Mouse (Mus musculus): ENCODE measurements around the gene Smtnl2. TPM values are rescaled to one million over a fixed set of nuclear protein-coding genes. Genes with fewer than 3 reads are reported as not detected.
A peak's percentile ranks its signal among the peaks of the same experiment; 100 is the strongest.

The Smtnl2 gene
- polyA plus RNA-seq, 1 experiment from 2014 or later: 3.5 TPM

DNA sequence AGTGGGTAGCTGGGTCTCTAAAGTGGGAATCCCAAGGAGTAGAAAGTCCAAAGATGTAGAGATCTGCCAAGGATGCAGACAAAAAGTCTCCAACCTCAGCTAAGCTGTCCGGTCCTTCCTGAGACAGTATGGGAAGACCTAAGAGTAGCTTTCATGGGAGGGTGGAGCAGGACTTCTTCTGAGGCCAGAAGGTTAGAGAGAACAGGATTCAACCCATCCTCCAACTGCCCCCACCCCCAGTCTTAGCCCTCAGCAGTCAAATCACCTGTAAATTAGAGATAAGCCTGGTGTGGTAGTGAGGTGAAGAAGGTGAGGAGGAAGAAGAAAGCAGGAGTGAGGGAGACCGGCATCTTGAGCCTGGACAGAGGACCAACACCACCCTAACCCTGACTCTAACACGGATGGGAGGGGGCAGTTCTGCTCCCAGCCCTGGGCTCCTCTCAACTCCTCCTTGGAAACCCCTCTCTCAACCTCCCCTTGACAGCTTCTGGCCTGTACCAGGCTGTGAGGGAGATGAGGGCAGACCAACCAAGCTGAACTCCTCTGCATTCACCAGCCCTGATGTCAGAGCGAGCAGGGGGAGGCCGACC is 2.2 kb upstream of the Smtnl2 start:
- Histone ChIP-seq H3K27ac (ENCODE audit: low read depth) (no peak overlapping the region), H3K27me3 (ENCODE audit: insufficient read depth, low read length) (peaks cover 12% of the 10 kb centered on the region; the same call in 1 of the 2 replicates), H3K4me1 (ENCODE audit: insufficient read depth) (peaks cover 22% of the 10 kb centered on the region), H3K36me3 (replicated peaks; ENCODE audit: insufficient read depth, low read length) (no peaks in the 10 kb centered on the region), H3K4me3 (ENCODE audit: low read depth, low read length) (no peak overlapping the region), H3K9ac (replicated peaks) (no peak overlapping the region), H3K9me3 (ENCODE audit: low read length) (no peaks in the 10 kb centered on the region), H3K4me2 (ENCODE audit: low read depth, low read length) (no peak overlapping the region)
- DNase-seq (no peak), ATAC-seq (no peak)
- TF ChIP-seq EP300 (IDR thresholded peaks at IDR 0.05; ENCODE audit: low read depth) (no peak), CTCF (IDR thresholded peaks at IDR 0.05; ENCODE audit: low read depth) (no peak)
- WGBS (ENCODE audit: insufficient replicate concordance): 67% methylated on average over 5 of the region's 5 CpGs

DNA sequence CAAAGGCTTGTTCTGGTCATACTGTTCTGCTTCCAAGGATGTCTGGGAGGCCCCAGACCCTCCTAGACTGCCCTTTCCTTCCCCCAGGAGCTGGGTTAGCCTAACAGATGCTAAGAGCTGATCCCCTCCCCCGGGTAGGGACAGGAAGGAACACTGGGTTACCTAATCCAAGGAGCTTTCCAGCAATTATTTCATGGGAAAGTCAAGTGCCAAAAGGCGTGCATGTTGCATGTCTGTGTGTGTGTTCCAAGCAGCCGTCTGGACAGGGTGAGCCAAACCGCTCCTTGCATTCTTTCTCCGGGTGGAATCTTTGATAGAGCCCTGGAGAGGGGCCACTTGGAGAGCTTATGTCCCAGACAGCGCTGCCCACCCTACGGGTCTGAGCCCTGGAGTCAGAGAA is 1.5 kb upstream of the Smtnl2 start:
- DNase-seq: no peak

DNA sequence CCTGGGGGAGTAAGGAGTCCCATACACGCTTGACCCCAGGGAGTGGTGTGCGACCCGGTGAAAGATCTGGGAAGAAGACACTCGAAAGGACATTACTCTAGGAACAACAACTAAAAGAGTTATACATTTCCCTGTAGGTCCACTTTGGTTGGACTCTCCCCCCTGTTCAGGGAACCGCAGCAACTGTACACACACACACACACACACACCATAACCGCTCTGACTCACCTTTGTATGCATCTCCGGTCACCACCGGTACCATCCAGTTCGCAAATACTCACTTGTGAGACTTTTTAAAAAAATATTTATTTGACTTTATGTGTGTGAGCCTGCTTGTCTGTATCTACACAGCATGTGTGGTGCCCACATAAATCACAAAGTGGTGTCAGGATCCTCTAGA is 432 bp upstream of the Smtnl2 start:
- H3K9ac ChIP-seq (replicated peaks): no peak overlapping the region; the same call in 1 of the 2 replicates
- peak; percentile 25; the same call in 1 of the 2 replicates for ATAC-seq
- peak overlapping the region; percentile 51 for H3K4me3 ChIP-seq (ENCODE audit: low read depth, low read length)
- no peaks in the 10 kb centered on the region for H3K9me3 ChIP-seq (ENCODE audit: low read length)
- WGBS (ENCODE audit: insufficient replicate concordance): 25% methylated on average over 9 of the region's 9 CpGs
- H3K27me3 ChIP-seq (ENCODE audit: insufficient read depth, low read length): peaks cover 12% of the 10 kb centered on the region; the same call in 1 of the 2 replicates
- no peak for DNase-seq
- H3K4me1 ChIP-seq (ENCODE audit: insufficient read depth): peaks cover 18% of the 10 kb centered on the region
- TF ChIP-seq EP300 (IDR thresholded peaks at IDR 0.05; ENCODE audit: low read depth) (no peak), CTCF (IDR thresholded peaks at IDR 0.05; ENCODE audit: low read depth) (no peak)
- H3K27ac ChIP-seq (ENCODE audit: low read depth): no peak overlapping the region
- H3K4me2 ChIP-seq (ENCODE audit: low read depth, low read length): peak overlapping the region; percentile 94
- no peaks in the 10 kb centered on the region for H3K36me3 ChIP-seq (replicated peaks; ENCODE audit: insufficient read depth, low read length)

More for the DNA sequence above, 1.5 kb upstream of the Smtnl2 start:
- no peak overlapping the region for H3K4me3 ChIP-seq (ENCODE audit: low read depth, low read length)
- H3K27ac ChIP-seq (ENCODE audit: low read depth): no peak overlapping the region
- H3K9me3 ChIP-seq (ENCODE audit: low read length): no peaks in the 10 kb centered on the region
- peaks cover 18% of the 10 kb centered on the region for H3K4me1 ChIP-seq (ENCODE audit: insufficient read depth)
- 69% methylated on average over 7 of the region's 7 CpGs for WGBS (ENCODE audit: insufficient replicate concordance)
- H3K4me2 ChIP-seq (ENCODE audit: low read depth, low read length): no peak overlapping the region
- H3K27me3 ChIP-seq (ENCODE audit: insufficient read depth, low read length): peaks cover 12% of the 10 kb centered on the region; the same call in 1 of the 2 replicates
- ATAC-seq: no peak
- no peak for TF ChIP-seq EP300 (IDR thresholded peaks at IDR 0.05; ENCODE audit: low read depth)
- TF ChIP-seq CTCF (IDR thresholded peaks at IDR 0.05; ENCODE audit: low read depth): no peak
- H3K36me3 ChIP-seq (replicated peaks; ENCODE audit: insufficient read depth, low read length): no peaks in the 10 kb centered on the region
- no peak overlapping the region for H3K9ac ChIP-seq (replicated peaks)

DNA sequence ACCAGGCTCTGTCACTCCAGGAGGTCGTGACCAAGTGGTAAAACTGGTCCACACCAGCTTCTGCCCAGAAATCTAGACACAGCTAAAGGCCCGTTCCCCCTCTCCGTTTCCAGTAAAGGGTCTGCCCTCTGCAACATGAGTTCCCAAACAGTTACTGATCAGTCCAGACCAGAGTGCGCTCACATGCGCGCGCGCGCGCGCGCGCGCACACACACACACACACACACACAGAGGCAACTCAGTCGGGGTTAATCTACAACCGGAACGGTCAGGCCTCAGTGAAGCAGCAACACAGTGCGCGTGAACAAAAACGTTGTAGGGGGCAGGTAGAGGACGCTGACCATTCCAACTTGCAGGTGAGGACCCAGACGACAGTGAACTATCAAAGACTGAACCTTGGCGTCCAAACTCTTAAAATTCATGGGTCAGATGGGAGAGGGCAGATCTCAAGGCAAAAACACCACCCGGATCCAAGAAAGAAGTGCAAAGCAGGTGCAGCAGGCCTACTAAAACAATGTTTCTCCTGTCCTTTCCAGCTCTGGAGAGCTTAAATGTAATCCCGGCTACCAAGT is 906 bp downstream of the Smtnl2 start:
- ATAC-seq: peak; percentile 63
- peak overlapping the region; percentile 54; the same call in 1 of the 2 replicates for H3K9ac ChIP-seq (replicated peaks)

DNA sequence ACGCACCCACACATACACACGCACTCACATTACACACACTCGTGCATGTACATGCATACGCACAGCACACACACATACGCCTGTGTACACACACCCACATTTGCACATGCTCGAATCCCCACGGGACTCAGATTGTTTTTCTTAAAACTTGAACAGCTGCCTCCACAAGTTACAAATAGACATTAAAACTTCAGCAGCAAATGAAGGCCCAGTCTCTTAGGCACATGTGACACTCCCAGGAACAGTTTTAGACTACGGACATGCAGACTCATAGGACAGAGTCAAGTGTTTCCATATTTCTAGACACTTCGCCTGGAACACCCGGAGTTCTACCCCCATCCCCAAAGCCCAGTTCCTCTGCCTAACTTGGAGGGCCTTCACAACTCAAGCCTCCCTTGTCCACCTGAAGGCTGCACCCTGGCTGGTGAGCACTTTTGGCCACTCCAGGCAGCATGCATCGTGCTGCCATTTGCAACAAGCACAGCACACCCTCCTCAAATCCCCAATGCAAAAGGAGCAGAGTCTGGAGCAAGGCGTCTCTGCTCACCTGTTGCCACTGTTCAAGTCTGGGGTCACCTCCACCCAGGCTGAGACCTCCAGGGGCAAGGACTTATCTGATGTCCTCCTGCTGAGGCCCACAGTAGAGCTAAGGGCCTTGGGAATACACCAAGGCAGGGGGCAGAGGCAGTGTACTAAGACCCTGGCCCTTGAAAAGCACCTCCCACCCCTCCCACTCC is 1.7 kb downstream of the Smtnl2 start:
- H3K36me3 ChIP-seq (replicated peaks; ENCODE audit: insufficient read depth, low read length): no peaks in the 10 kb centered on the region
- ATAC-seq (no peak), DNase-seq (no peak)
- H3K27ac ChIP-seq (ENCODE audit: low read depth): no peak overlapping the region
- 75% methylated on average over 12 of the region's 12 CpGs for WGBS (ENCODE audit: insufficient replicate concordance)
- H3K4me2 ChIP-seq (ENCODE audit: low read depth, low read length): peak overlapping the region; percentile 94
- H3K9me3 ChIP-seq (ENCODE audit: low read length): no peaks in the 10 kb centered on the region
- H3K9ac ChIP-seq (replicated peaks): no peak overlapping the region
- no peak overlapping the region for H3K4me3 ChIP-seq (ENCODE audit: low read depth, low read length)
- TF ChIP-seq CTCF (IDR thresholded peaks at IDR 0.05; ENCODE audit: low read depth) (no peak), EP300 (IDR thresholded peaks at IDR 0.05; ENCODE audit: low read depth) (no peak)
- H3K4me1 ChIP-seq (ENCODE audit: insufficient read depth): peaks cover 11% of the 10 kb centered on the region
- H3K27me3 ChIP-seq (ENCODE audit: insufficient read depth, low read length): peaks cover 12% of the 10 kb centered on the region; the same call in 1 of the 2 replicates

More for the DNA sequence above, 906 bp downstream of the Smtnl2 start:
- H3K27me3 ChIP-seq (ENCODE audit: insufficient read depth, low read length): peaks cover 12% of the 10 kb centered on the region; the same call in 1 of the 2 replicates
- TF ChIP-seq EP300 (IDR thresholded peaks at IDR 0.05; ENCODE audit: low read depth) (no peak), CTCF (IDR thresholded peaks at IDR 0.05; ENCODE audit: low read depth) (peak; percentile 45; the same call in 1 of the 2 replicates)
- H3K27ac ChIP-seq (ENCODE audit: low read depth): no peak overlapping the region
- peaks cover 16% of the 10 kb centered on the region for H3K4me1 ChIP-seq (ENCODE audit: insufficient read depth)
- no peaks in the 10 kb centered on the region for H3K9me3 ChIP-seq (ENCODE audit: low read length)
- H3K4me3 ChIP-seq (ENCODE audit: low read depth, low read length): peak overlapping the region; percentile 51
- no peaks in the 10 kb centered on the region for H3K36me3 ChIP-seq (replicated peaks; ENCODE audit: insufficient read depth, low read length)
- WGBS (ENCODE audit: insufficient replicate concordance): 2% methylated on average over 25 of the region's 25 CpGs
- DNase-seq: peak; percentile 44
- H3K4me2 ChIP-seq (ENCODE audit: low read depth, low read length): peak overlapping the region; percentile 94
